In the genomic region with DNA sequence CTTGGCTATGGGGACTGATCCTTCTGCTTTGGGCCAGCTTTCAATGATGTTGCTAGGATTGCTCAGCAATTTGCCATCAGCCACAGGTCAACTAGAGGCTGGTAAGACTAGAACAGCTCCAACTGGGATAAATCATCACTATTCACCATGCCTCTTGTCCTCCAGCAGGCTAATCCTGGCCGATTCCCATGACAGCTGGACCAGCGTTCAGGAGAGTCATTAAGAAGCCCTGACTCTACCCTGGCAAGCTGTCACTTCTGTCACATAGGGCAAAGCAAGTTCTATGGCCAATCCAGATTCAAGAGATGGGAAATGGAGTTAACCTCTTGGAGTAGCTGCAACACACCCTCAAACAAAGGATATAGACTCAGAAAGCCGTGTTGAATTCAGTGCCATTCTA, we compare ENCODE assay signal across 24 mouse cellular contexts.
DNase-seq lines count a peak whose midpoint lies in the region; ATAC-seq and TF ChIP-seq lines count a peak whose summit lies in the region.
"Had no signal": no experiment of that assay in that cellular context is flagged by ENCODE, and none has a peak within 500 bp of the region (broad histone marks: within the 10 kb centered on the region; RNA-seq: fewer than 3 reads in every experiment).

No protein-coding gene starts in this region.

- no peak overlapping the region for H3K4me3 ChIP-seq in forebrain, embryonic 12.5 days (replicated peaks)
- no peak overlapping the region for H3K4me3 ChIP-seq in forebrain, embryonic 10.5 days
- no peak overlapping the region for H3K4me3 ChIP-seq in midbrain, embryonic 13.5 days (replicated peaks)
- no peak overlapping the region for H3K4me3 ChIP-seq in midbrain, embryonic 11.5 days (ENCODE audit: low read depth, low read length)
- no peak overlapping the region for H3K4me3 ChIP-seq in forebrain, embryonic 15.5 days
- H3K4me3 ChIP-seq in hindbrain, postnatal 0 days (ENCODE audit: low read length) = no peak overlapping the region
- H3K4me3 ChIP-seq: embryonic facial prominence, embryonic 12.5 days; gastrocnemius, adult 2 months; heart, embryonic 15.5 days; intestine, embryonic 15.5 days; layer of hippocampus, adult 2 months; liver, embryonic 13.5 days; megakaryocyte, embryonic 14.5 days had no signal

- no peak for DNase-seq in forebrain, embryonic 10.5 days (ENCODE audit: extremely low spot score, low spot score)
- DNase-seq in midbrain, embryonic 11.5 days (ENCODE audit: low spot score, missing footprints) = no peak
- peak; percentile 15 for DNase-seq in hindbrain, postnatal 0 days (ENCODE audit: low spot score)
- no peak for DNase-seq in right cerebral cortex, postnatal 36 days (ENCODE audit: low spot score in 2 of 2)
- DNase-seq in adrenal gland, postnatal 36 days = no peak
- DNase-seq: adrenal gland, postnatal 14 days; cerebellum, adult 9-11 months; gastrocnemius, adult 2 months; heart, postnatal 4 days; kidney, adult 8-10 months; kidney, postnatal 25 days; liver, embryonic 13.5 days; lung, embryonic 14.5 days; lung, postnatal 36 days; spleen, adult 18-20 months had no signal

- H3K27ac ChIP-seq in forebrain, embryonic 12.5 days = no peak overlapping the region
- H3K27ac ChIP-seq in forebrain, embryonic 10.5 days = no peak overlapping the region
- H3K27ac ChIP-seq in midbrain, embryonic 13.5 days = no peak overlapping the region
- no peak overlapping the region for H3K27ac ChIP-seq in midbrain, embryonic 11.5 days (ENCODE audit: low read depth, low read length)
- no peak overlapping the region for H3K27ac ChIP-seq in forebrain, embryonic 15.5 days (replicated peaks)
- no peak overlapping the region for H3K27ac ChIP-seq in hindbrain, postnatal 0 days
- H3K27ac ChIP-seq: embryonic facial prominence, embryonic 12.5 days; gastrocnemius, adult 2 months; heart, embryonic 15.5 days; intestine, embryonic 15.5 days; layer of hippocampus, adult 2 months; liver, embryonic 13.5 days had no signal

- 46% methylated on average over 3 of the region's 3 CpGs for WGBS in forebrain, embryonic 12.5 days
- 83% methylated on average over 3 of the region's 3 CpGs for WGBS in forebrain, embryonic 10.5 days
- WGBS in midbrain, embryonic 13.5 days = 53% methylated on average over 3 of the region's 3 CpGs
- 73% methylated on average over 3 of the region's 3 CpGs for WGBS in midbrain, embryonic 11.5 days
- WGBS in forebrain, embryonic 15.5 days = 29% methylated on average over 3 of the region's 3 CpGs
- 29% methylated on average over 3 of the region's 3 CpGs for WGBS in hindbrain, postnatal 0 days

- no peak for TF ChIP-seq CTCF in hindbrain, postnatal 0 days (IDR thresholded peaks at IDR 0.05; ENCODE audit: low read depth)

- no peaks in the 10 kb centered on the region for H3K27me3 ChIP-seq in forebrain, embryonic 12.5 days
- H3K27me3 ChIP-seq in forebrain, embryonic 10.5 days (ENCODE audit: poor library complexity, severe bottlenecking) = no peaks in the 10 kb centered on the region
- no peaks in the 10 kb centered on the region for H3K27me3 ChIP-seq in midbrain, embryonic 13.5 days
- H3K27me3 ChIP-seq in midbrain, embryonic 11.5 days (ENCODE audit: control insufficient read depth, insufficient read depth, low read length) = no peaks in the 10 kb centered on the region
- H3K27me3 ChIP-seq in forebrain, embryonic 15.5 days = no peaks in the 10 kb centered on the region
- H3K27me3 ChIP-seq in hindbrain, postnatal 0 days (ENCODE audit: insufficient read depth, low read length) = no peaks in the 10 kb centered on the region
- H3K27me3 ChIP-seq: embryonic facial prominence, embryonic 12.5 days; heart, embryonic 15.5 days; intestine, embryonic 15.5 days; liver, embryonic 13.5 days; megakaryocyte, embryonic 14.5 days had no signal

- no peak overlapping the region for H3K9ac ChIP-seq in forebrain, embryonic 12.5 days
- no peak overlapping the region for H3K9ac ChIP-seq in midbrain, embryonic 13.5 days (replicated peaks)
- H3K9ac ChIP-seq in midbrain, embryonic 11.5 days (ENCODE audit: low read length) = no peak overlapping the region
- no peak overlapping the region for H3K9ac ChIP-seq in forebrain, embryonic 15.5 days (replicated peaks)
- no peak overlapping the region for H3K9ac ChIP-seq in hindbrain, postnatal 0 days (replicated peaks; ENCODE audit: low read length)
- H3K9ac ChIP-seq: embryonic facial prominence, embryonic 12.5 days; heart, embryonic 15.5 days; intestine, embryonic 15.5 days; liver, embryonic 13.5 days; lung, embryonic 14.5 days had no signal

- 0 out of 2 replicates have a peak, but pooled peaks cover 12% of the 10 kb centered on the region for H3K4me1 ChIP-seq in forebrain, embryonic 12.5 days
- H3K4me1 ChIP-seq in forebrain, embryonic 10.5 days = 0 out of 2 replicates have a peak, but pooled peaks cover 3% of the 10 kb centered on the region
- H3K4me1 ChIP-seq in midbrain, embryonic 13.5 days (replicated peaks) = peaks cover 6% of the 10 kb centered on the region; the same call in 1 of the 2 replicates
- no peaks in the 10 kb centered on the region for H3K4me1 ChIP-seq in midbrain, embryonic 11.5 days (ENCODE audit: control insufficient read depth, insufficient read depth, low read length)
- H3K4me1 ChIP-seq in forebrain, embryonic 15.5 days = peaks cover 11% of the 10 kb centered on the region
- no peaks in the 10 kb centered on the region for H3K4me1 ChIP-seq in hindbrain, postnatal 0 days (ENCODE audit: insufficient read depth, low read length)
- H3K4me1 ChIP-seq: embryonic facial prominence, embryonic 12.5 days; heart, embryonic 15.5 days; intestine, embryonic 15.5 days; liver, embryonic 13.5 days; megakaryocyte, embryonic 14.5 days had no signal

- peak; percentile 9; the same call in 1 of the 2 replicates for ATAC-seq in forebrain, embryonic 12.5 days (ENCODE audit: low FRiP score)
- 0 out of 2 replicates have a peak, but pooled peaks have one; percentile 27 for ATAC-seq in midbrain, embryonic 13.5 days
- ATAC-seq in midbrain, embryonic 11.5 days (ENCODE audit: low FRiP score) = no peak
- 0 out of 2 replicates have a peak, but pooled peaks have one; percentile 11 for ATAC-seq in forebrain, embryonic 15.5 days (replicated peaks)
- peak; percentile 35; the same call in 1 of the 2 replicates for ATAC-seq in hindbrain, postnatal 0 days
- ATAC-seq: CD4-positive, CD25-positive, alpha-beta regulatory T cell, adult 4 months; intestine, embryonic 15.5 days had no signal

- no peak overlapping the region for H3K4me2 ChIP-seq in forebrain, embryonic 12.5 days
- H3K4me2 ChIP-seq in midbrain, embryonic 13.5 days (replicated peaks) = no peak overlapping the region
- H3K4me2 ChIP-seq in midbrain, embryonic 11.5 days = no peak overlapping the region
- H3K4me2 ChIP-seq in forebrain, embryonic 15.5 days (replicated peaks) = no peak overlapping the region
- no peak overlapping the region for H3K4me2 ChIP-seq in hindbrain, postnatal 0 days (ENCODE audit: low read depth, low read length)
- H3K4me2 ChIP-seq: embryonic facial prominence, embryonic 12.5 days; heart, embryonic 15.5 days; intestine, embryonic 15.5 days; liver, embryonic 13.5 days; lung, embryonic 14.5 days had no signal

- no peaks in the 10 kb centered on the region for H3K36me3 ChIP-seq in forebrain, embryonic 12.5 days (replicated peaks)
- no peaks in the 10 kb centered on the region for H3K36me3 ChIP-seq in forebrain, embryonic 10.5 days (replicated peaks)
- no peaks in the 10 kb centered on the region for H3K36me3 ChIP-seq in midbrain, embryonic 13.5 days
- H3K36me3 ChIP-seq in midbrain, embryonic 11.5 days (ENCODE audit: control insufficient read depth, insufficient read depth, low read length) = no peaks in the 10 kb centered on the region
- no peaks in the 10 kb centered on the region for H3K36me3 ChIP-seq in forebrain, embryonic 15.5 days
- no peaks in the 10 kb centered on the region for H3K36me3 ChIP-seq in hindbrain, postnatal 0 days (ENCODE audit: insufficient read depth, low read length)
- H3K36me3 ChIP-seq: embryonic facial prominence, embryonic 12.5 days; heart, embryonic 15.5 days; intestine, embryonic 15.5 days; liver, embryonic 13.5 days had no signal

- no peaks in the 10 kb centered on the region for H3K9me3 ChIP-seq in forebrain, embryonic 12.5 days
- H3K9me3 ChIP-seq in forebrain, embryonic 10.5 days = no peaks in the 10 kb centered on the region
- H3K9me3 ChIP-seq in midbrain, embryonic 13.5 days = no peaks in the 10 kb centered on the region
- H3K9me3 ChIP-seq in midbrain, embryonic 11.5 days (ENCODE audit: control insufficient read depth, low read length) = no peaks in the 10 kb centered on the region
- H3K9me3 ChIP-seq in forebrain, embryonic 15.5 days = no peaks in the 10 kb centered on the region
- H3K9me3 ChIP-seq in hindbrain, postnatal 0 days (ENCODE audit: low read length) = no peaks in the 10 kb centered on the region
- H3K9me3 ChIP-seq: embryonic facial prominence, embryonic 12.5 days; heart, embryonic 15.5 days; intestine, embryonic 15.5 days; liver, embryonic 13.5 days had no signal
